Mouse (Mus musculus) liver, postnatal 0 days (tissue): ENCODE data around the gene Clec3a.

Source experiments
- CTCF ChIP-seq: sonication (generic); IDR thresholded peaks from 2 replicates; pipeline ENCODE4 v1.5.1; 2016; ENCODE audit warnings: antibody characterized with exemption, low read depth
- EP300 ChIP-seq: IDR thresholded peaks from 2 replicates; pipeline ENCODE4 v1.6.1; 2016; ENCODE audit warnings: antibody characterized with exemption, low read depth, mild to moderate bottlenecking

- TF ChIP-seq CTCF (no peak), EP300 (no peak)
Measured at GRCm38 (mm10) chr8:114418486-114418885, 600 bp downstream of the Clec3a start.
